Mouse (Mus musculus) cortical plate, adult 2 months (tissue): ENCODE data around the gene Fubp3. TPM values are rescaled to one million over a fixed set of nuclear protein-coding genes. Genes with fewer than 3 reads are reported as not detected.
A peak's percentile ranks its signal among the peaks of the same experiment; 100 is the strongest.

Source experiments
- H3K27ac ChIP-seq: fragments of 200-500 bp; 2 replicates; pipeline ENCODE4 v1.5.1; 2012; ENCODE audit warnings: low read length, control low read depth, inconsistent platforms; ENCODE audit not compliant: insufficient read depth
- H3K4me1 ChIP-seq: fragments of 200-500 bp; 2 replicates; pipeline ENCODE4 v1.6.1; 2011; ENCODE audit warnings: low read length; ENCODE audit not compliant: control insufficient read depth, insufficient read depth
- H3K4me3 ChIP-seq: fragments of 200-500 bp; 2 replicates; pipeline ENCODE4 v1.5.1; 2011; ENCODE audit warnings: mild to moderate bottlenecking, low read length, control low read depth; ENCODE audit not compliant: insufficient read depth
- CTCF ChIP-seq: fragments of 200-500 bp; IDR thresholded peaks from 2 replicates; pipeline ENCODE4 v1.5.1; 2011; ENCODE audit warnings: mild to moderate bottlenecking, control low read depth, low read length; ENCODE audit not compliant: insufficient read depth; ENCODE audit errors: extremely low read depth
- POLR2A ChIP-seq: fragments of 200-500 bp; IDR thresholded peaks from 2 replicates; pipeline ENCODE4 v1.6.1; 2011; ENCODE audit warnings: mild to moderate bottlenecking, low read length, control low read depth; ENCODE audit not compliant: insufficient read depth; ENCODE audit errors: extremely low read depth
- polyA plus RNA-seq: library from polyadenylated mRNA; depleted of rRNA; stranded (reverse); fragments of >200 nt; gene quantifications from 2 replicates; pipeline ENCODE4 v1.2.3, GENCODE M21; 2012

Fubp3 gene
- polyA plus RNA-seq, 1 experiment, result 35.1 TPM

GRCm38 (mm10) chr2:31613781-31614180, 41.3 kb downstream of the Fubp3 start:
- Histone ChIP-seq H3K4me1 (peaks cover 3% of the 10 kb centered on the region; the same call in 1 of the 2 replicates), H3K27ac (no peak overlapping the region), H3K4me3 (no peak overlapping the region)
- TF ChIP-seq CTCF (0 out of 2 replicates have a peak, but pooled peaks have one; percentile 9), POLR2A (no peak)

- TF ChIP-seq POLR2A (no peak), CTCF (no peak)
- Histone ChIP-seq H3K4me3 (no peak overlapping the region), H3K4me1 (no peaks in the 10 kb centered on the region), H3K27ac (no peak overlapping the region)
Observed at GRCm38 (mm10) chr2:31618484-31619161, 46.2 kb downstream of the Fubp3 start.

GRCm38 (mm10) chr2:31619208-31619607, 46.8 kb downstream of the Fubp3 start:
- no peak overlapping the region for H3K4me3 ChIP-seq
- H3K4me1 ChIP-seq, result no peaks in the 10 kb centered on the region
- no peak overlapping the region for H3K27ac ChIP-seq
- TF ChIP-seq CTCF, result no peak
- no peak for TF ChIP-seq POLR2A

- TF ChIP-seq CTCF (no peak), POLR2A (no peak)
- no peak overlapping the region for H3K27ac ChIP-seq
- H3K4me1 ChIP-seq, result no peaks in the 10 kb centered on the region
- H3K4me3 ChIP-seq, result no peak overlapping the region
Observed at GRCm38 (mm10) chr2:31633531-31633930, 61.1 kb downstream of the Fubp3 start.

- H3K4me1 ChIP-seq, result no peaks in the 10 kb centered on the region
- no peak overlapping the region for H3K27ac ChIP-seq
- H3K4me3 ChIP-seq, result no peak overlapping the region
- TF ChIP-seq POLR2A, result no peak
Observed at GRCm38 (mm10) chr2:31635281-31636137, 63.1 kb downstream of the Fubp3 start.

GRCm38 (mm10) chr2:31636138-31636741, 63.8 kb downstream of the Fubp3 start:
- Histone ChIP-seq H3K27ac (no peak overlapping the region), H3K4me3 (no peak overlapping the region), H3K4me1 (no peaks in the 10 kb centered on the region)
- TF ChIP-seq POLR2A, result no peak
- TF ChIP-seq CTCF, result no peak

- Histone ChIP-seq H3K4me1 (no peaks in the 10 kb centered on the region), H3K27ac (no peak overlapping the region), H3K4me3 (no peak overlapping the region)
- no peak for TF ChIP-seq POLR2A
- no peak for TF ChIP-seq CTCF
Observed at GRCm38 (mm10) chr2:31636742-31637141, 64.3 kb downstream of the Fubp3 start.

GRCm38 (mm10) chr2:31637311-31637710, 64.9 kb downstream of the Fubp3 start:
- no peaks in the 10 kb centered on the region for H3K4me1 ChIP-seq
- H3K4me3 ChIP-seq, result no peak overlapping the region
- H3K27ac ChIP-seq, result no peak overlapping the region
- TF ChIP-seq CTCF (no peak), POLR2A (no peak)

GRCm38 (mm10) chr2:31637807-31638206, 65.4 kb downstream of the Fubp3 start:
- Histone ChIP-seq H3K27ac (no peak overlapping the region), H3K4me1 (no peaks in the 10 kb centered on the region), H3K4me3 (no peak overlapping the region)
- TF ChIP-seq CTCF (no peak), POLR2A (no peak)
